Mouse (Mus musculus) kidney, adult 10 weeks (tissue): ENCODE data around the gene Vdac2. TPM values are rescaled to one million over a fixed set of nuclear protein-coding genes. Genes with fewer than 3 reads are reported as not detected.

Source experiments
- polyA plus RNA-seq: library from polyadenylated mRNA; stranded (reverse); fragments of 350-450 nt; fragmentation: Illumina TruSeq; extraction: RNeasy Lipid Tissue Mini Kit (QIAGEN cat#74804); gene quantifications from one replicate; pipeline ENCODE4 v1.2.3, GENCODE M21; 2014; ENCODE audit warnings: low read depth, low replicate concordance

Gene Vdac2
- polyA plus RNA-seq: 429 TPM

DNA sequence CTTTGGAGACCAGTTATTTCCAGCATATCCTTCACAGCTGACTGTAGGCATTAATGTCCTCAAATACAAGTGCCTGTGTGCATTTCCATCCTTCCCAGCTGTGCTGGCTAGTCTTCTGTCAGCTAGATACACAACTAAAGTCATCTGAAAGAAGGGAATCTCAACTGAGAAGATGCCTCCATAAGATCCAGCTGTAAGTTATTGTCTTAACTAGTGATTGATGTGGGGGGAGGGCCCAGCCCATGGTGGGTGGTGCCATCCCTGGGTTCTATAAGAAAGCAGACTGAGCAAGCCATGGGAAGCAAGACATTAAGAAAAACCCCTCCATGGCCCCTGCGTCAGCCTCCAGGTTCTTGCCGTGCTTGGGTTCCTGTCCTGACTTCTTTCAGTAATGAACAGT is at the start of gene Vdac2:
Gene Vdac2 (plus strand): TSS at position 301 of the 400 bp plus-strand sequence.

DNA sequence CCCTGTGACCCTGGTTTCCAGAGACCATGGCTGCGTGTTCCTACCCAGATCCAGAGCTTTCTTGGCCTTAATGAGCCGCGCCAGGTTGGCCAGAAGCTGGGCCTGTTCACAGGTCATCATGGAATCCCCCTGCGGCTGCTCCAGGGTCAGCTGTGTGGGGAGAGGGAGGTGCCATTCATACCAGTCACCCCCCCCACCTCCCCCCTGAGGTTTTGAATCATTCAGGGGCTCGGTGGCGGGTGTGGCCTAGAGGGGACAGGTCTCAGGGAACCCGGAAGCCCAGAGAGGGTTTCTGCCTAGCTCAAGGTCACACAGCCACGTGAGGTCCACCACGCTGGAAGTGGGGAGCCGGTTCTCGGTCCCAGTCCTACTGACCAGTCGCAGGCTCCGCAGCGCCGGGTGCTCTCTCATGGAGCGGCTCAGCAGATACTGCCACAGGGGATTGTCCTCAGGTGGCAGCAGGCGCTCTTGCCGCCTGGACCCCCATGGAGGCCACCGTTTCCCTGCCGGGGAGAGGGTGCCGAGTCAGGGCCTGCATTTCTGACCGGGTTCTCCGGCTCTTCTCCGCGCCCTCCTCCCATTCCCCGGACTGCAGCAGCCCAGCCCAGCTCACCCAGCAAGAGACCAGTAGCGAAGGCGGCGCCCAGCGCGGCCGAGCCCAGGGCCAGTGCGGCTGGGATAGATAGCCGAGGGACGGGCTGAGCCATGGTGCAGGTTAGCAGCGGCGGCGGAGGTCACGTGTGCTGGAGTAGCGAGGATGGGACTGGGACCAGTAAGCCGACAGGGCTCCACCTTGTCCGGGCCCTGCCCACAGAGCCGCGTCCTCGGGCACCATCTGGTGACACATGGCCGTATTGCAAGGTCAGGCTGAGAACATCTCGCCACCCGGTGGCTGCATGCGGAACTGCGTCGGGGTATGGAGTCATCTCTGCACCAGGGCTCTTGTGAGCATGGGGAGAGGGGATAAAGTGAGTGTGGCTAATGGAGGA is 23.4 kb downstream of the Vdac2 start, which contains the start of gene Comtd1:
Gene Comtd1 (minus strand): TSS at position 812 of the 989 bp plus-strand sequence.

Other genes starting within 250 kb of the Vdac2 start
- gene Dupd1, start 110.7 kb upstream of the Vdac2 start, polyA plus RNA-seq: not detected
- gene Samd8, start 74.7 kb upstream of the Vdac2 start, polyA plus RNA-seq: 43.0 TPM
- not detected for gene Dusp13, start 74.1 kb upstream of the Vdac2 start, polyA plus RNA-seq
- not detected for gene Comtd1, start 23.7 kb downstream of the Vdac2 start, polyA plus RNA-seq
- 78.3 TPM for gene Zfp503, start 164.4 kb downstream of the Vdac2 start, polyA plus RNA-seq
- gene Lrmda, start 194.5 kb downstream of the Vdac2 start, polyA plus RNA-seq: 3.1 TPM